Mouse (Mus musculus) thymus, postnatal 10 days (tissue): ENCODE measurements around the gene Tspear.

Source experiments
- DNase-seq, 2 experiments: peaks; one replicate each; pipeline ENCODE4 v3.0.0; 2021; ENCODE audit warnings: low spot score in 2 of 2

Gene Tspear

DNA sequence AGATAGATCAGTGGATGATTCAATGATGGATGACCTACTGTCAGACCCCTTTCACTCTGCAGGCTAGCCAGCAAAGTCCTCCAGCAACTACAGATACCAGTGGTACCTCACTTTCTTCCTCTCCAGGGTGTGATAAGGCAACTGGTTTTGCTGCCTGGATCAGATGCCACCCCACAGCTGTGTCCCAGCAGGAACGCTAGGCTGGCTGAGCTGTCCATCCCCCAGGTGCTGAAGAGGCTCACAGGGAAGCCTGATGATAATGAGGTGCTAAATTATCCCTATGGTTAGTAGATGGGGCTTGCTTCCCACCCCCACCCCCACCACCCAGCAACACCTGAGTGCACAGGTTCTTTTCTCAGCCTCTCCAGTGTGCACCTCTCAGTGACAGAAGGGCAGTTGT, 181.2 kb downstream of the Tspear start:
- no peak for DNase-seq

DNA sequence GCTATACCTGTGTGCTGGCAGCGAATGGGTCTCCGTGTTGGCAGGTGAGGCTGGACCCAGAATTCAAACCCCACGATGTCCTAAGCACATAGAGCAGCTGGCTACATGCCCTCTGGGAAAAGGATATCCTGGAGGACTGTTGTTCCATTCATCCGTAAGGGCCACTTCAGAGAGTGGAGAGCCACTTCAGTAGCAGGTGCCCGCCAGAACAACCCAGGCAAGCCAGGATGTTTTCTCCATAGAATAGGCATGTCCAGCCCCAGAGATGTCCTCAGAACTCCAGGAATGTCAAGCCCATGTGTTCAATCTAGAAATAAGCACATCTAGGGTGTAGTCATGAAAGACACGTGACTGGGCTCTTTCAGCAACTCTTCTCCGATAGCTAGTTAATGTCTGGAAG, 183.3 kb downstream of the Tspear start:
- no peak for DNase-seq

GRCm38 (mm10) chr10:77878985-77879384, 192.6 kb downstream of the Tspear start:
- peak in 1 of 2 experiments; percentile 33 for DNase-seq

- DNase-seq, result no peak
Measured at GRCm38 (mm10) chr10:77880305-77880704, 193.9 kb downstream of the Tspear start.

DNA sequence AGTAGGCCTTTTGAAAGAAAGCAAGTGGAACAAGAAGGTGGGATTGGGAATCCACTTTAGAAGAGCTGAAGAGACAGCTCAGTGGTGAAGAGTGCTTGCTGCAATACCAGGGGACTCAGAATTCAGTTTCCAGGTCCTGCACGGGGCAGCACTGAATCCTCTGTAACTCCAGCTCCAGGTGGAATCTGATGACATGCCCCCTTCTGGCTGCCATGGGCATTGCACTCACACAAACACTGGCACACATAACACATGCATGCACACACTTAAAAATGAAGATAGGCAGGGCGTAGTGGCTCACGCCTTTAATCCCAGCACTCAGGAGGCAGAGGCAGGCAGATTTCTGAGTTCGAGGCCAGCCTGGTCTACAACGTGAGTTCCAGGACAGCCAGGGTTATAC, 196.2 kb downstream of the Tspear start:
- no peak for DNase-seq

DNA sequence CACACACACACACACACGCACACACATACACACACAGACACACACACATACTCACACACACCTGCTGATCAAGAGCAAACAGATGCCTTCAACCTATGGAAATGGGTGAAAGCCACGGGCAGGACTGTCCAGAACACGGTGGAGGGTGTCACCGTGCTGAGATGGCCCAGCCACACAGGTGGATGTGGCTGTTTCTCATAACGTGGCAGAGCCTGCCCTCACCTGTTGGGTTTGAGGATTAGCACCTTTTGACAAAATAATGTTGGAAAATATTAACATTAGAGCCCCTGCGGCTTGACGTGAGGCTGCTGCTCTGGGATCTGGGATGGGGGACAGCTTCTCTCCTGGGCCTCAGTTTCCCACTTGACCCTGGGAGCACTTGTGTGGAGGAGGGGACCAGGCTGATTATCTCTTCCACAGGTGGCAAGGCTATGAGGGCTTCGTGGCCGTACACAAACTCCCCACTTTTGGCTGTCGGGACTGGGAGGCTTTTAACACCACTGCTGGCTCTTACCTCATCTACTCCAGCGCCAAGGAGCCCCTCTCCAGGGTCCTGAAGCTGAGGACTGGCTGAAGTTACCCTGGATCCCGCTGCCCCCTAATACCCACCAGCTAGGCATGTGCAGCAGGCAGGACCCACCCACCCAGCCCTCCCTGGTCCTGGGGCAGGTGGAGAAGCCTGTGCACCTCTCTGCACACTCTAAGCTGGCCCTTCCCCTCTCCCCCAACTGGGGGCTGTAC, 199.8 kb downstream of the Tspear start:
- no peak for DNase-seq

DNA sequence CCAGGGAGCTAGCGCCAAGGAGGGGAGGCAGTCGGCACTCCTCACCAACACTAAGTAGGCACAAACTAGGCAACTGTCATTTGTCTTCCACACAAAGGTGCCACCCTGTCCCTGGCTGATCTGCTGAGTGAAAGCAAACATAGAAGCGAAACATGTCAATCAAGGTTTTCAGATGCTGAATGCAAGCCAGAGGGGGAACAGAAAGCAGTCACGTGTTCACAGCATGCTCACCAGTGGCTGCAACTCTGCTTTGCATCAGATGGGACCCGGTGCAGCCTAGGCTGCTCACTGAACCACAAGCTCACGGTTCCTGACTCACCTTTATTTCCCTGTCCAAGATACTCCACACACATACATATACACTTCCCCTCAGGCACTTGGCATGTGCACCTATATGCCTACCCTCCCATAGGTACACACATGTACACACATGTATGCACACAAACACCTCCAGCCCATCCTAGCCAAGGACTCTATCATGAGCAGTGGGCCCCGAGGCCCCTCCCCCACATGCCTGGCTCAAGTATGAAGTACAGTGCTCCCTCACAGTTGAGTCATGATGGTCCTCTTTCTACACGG, 204.7 kb downstream of the Tspear start:
- DNase-seq, result no peak

GRCm38 (mm10) chr10:77895562-77895961, 209.2 kb downstream of the Tspear start:
- DNase-seq, result no peak

DNA sequence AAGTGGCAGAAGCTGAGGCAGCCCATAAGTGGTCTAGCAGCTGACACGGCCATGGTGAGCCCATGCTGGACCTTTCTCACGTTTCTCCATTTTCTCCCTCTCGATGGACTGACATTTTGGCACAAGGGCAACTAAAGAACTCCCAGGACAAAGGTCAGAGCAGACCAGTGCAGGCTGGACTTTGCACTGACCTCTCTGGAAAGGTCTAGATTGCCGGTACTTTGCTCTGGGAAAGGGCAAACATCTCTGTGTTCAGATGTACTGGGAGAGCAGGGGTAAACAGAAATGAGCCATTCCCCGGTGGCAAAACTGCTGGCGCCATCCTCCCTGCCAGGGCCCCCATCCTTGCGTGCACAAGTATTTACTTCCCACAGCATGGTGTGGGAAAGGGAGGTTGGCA, 213.8 kb downstream of the Tspear start:
- no peak for DNase-seq

DNA sequence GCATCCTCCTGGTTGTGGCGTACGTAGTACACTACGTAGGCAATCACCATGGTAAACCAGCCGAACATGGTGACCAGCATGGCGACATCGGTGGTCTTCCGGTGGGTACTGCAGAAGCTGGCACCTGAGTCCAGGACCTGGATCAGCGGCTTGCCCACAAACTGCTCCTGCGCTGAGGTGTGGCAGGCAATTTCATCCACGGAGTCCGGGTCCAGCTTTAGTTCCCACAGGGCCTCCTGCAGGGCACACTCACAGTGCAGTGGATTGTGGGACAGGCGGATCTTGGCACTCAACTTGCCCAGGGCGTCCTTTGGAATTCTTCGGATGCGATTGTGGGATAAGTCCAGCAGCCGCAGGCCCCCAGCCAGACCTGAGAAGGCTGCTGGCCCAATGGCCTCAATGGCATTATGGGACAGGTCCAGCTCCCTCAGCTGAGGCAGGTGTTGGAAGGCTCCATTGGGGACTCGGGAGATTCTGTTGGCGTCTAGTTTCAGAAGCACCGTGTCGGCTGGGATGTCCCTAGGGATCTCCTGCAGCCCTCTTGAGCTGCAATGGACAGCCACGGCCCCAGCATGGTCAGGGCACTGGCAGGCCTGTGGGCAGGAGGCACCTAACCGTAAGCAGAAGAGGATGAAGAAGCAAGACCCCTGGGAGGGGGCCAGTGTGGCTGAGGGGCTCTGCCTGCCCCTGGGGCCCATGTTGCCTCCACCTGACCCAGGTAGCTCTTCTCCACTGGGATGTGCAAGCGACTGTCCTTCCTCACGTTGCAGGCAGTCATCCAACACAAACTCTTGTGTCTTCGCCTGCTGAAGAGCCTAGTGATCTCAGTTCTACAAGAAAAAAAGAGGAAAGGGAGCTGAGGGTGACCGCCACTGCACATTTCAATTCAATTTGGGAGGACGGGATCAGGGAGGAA, 214.8 kb downstream of the Tspear start:
- DNase-seq, result no peak

- DNase-seq, result no peak
Measured at GRCm38 (mm10) chr10:77901871-77902210, 215.5 kb downstream of the Tspear start.

GRCm38 (mm10) chr10:77902211-77902893, 216.0 kb downstream of the Tspear start, which contains the start of gene Lrrc3:
Gene Lrrc3, minus strand, starts transcription at chr10:77902536.
- peak; percentile 4 to 18 for DNase-seq

GRCm38 (mm10) chr10:77902894-77903715, 216.7 kb downstream of the Tspear start:
- DNase-seq, result no peak

- DNase-seq, result no peak
Measured at GRCm38 (mm10) chr10:77912605-77913004, 226.2 kb downstream of the Tspear start.

GRCm38 (mm10) chr10:77913292-77913691, 226.9 kb downstream of the Tspear start:
- DNase-seq, result no peak

DNA sequence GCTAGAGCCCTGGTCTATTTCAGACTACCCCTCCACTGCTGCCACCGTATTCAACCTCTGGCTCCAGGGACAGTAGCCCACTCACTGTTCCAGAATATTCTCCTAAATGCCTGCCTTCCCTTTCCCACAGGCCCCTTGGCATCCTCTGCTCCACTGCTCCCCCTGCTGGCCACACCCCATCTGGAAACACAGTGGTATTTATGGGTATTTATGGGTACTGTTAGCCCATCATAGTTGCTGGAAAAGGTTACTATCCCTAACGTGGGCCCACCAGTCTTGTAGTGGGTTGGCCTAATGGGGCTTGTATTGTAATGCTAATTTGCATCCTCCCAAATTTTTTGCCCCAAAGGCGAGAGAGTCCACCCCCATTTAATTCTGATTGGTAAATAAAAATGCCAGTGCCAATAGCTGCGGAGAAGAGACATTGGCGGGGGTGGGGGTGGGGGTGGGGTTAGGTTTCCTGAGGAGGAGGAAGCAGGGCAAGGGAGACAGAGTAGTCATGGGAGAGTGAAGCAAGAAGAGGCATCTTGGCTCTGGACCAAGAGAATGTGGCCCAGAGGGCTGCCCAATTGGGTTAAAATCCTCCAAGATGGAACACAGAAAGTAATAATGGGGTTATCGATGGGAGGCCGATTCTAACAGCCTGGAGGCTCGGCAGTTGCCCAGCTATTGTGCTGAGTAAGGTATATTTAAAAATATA, 230.4 kb downstream of the Tspear start:
- DNase-seq, result peak; percentile 18 to 68

GRCm38 (mm10) chr10:77921009-77921408, 234.6 kb downstream of the Tspear start:
- no peak for DNase-seq

DNA sequence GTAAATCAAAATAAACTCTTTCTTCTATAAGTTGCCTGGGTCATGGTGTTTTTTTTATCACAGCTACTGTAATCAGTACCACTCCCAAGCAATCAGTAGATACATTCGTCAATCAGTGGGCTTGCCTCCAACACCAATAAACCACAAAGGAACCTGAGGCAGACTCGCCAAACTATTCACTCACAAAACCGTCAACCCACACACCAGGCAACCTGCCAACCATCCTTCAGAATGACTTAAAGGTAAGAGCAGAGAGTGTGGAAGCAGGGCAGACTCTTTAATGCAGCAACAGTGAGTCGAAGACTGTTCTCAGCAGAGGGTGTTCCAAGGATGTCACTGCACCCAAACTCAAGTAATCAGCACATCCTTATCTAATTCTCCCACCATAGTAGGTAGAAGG, 236.3 kb downstream of the Tspear start:
- no peak for DNase-seq

DNA sequence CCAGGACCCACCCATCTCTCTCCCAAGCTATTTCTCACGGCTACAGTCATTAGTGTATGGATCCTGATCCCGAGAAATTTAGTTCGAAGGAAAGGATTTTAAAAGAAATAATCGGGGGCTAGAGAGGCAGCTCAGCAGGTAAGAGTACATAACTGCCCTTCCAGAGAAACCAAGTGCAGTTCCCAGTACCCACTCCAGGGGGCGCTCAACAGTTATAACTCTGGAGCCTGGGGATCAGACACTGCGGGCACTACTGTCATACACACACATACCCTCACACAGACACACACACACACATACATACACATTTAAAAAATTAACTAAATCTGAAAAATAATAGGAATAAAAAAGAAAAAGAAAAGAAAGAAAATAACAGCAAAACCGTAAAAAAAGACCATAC, 239.8 kb downstream of the Tspear start:
- peak; percentile 22 to 65 for DNase-seq

- no peak for DNase-seq
Measured at GRCm38 (mm10) chr10:77927375-77927774, 241.0 kb downstream of the Tspear start.
